Mouse (Mus musculus) R1 (cell line): Measurements from ENCODE around the gene Npas1.
A peak's percentile ranks its signal among the peaks of the same experiment; 100 is the strongest.

ENCODE experiments used
- DNase-seq: peaks from one replicate; pipeline ENCODE4 v3.0.0-alpha.2; 2018; ENCODE audit warnings: low read depth, low spot score

Npas1 gene

GRCm38 (mm10) chr7:16418713-16419112, 58.8 kb downstream of the Npas1 start:
- DNase-seq, result no peak

DNA sequence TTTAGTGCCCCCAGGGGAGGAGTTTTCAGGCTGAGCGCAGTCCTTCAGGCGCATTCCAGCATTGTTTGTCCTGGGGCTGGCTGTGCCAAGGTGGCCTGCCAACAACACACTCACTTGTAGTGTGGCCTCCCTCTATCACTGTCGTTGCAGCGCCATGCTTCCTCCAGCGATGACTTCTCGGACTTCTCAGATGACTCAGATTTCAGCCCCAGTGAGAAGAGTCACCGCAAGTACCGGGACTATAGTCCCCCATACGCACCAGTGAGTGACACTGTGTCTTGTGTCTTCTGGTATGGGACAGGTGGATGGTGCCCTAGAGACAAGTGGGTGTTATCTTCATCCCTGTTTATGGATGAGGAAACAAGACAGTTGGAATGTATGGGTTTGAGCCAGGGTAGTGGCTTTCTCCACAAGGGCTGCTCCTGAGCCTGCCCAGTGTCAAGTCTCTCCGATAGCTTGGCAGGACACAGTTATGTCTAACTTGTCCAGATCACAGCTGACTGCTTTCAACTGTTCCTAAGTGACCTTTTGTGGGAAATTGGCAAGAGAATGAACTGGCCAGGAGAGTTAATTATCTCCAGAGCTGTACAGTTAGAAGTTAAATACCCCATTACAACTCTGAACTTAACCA, 60.3 kb downstream of the Npas1 start:
- no peak for DNase-seq

GRCm38 (mm10) chr7:16415426-16415825, 62.1 kb downstream of the Npas1 start:
- peak; percentile 84 for DNase-seq

- DNase-seq, result no peak
Observed at GRCm38 (mm10) chr7:16412930-16413329, 64.6 kb downstream of the Npas1 start.

DNA sequence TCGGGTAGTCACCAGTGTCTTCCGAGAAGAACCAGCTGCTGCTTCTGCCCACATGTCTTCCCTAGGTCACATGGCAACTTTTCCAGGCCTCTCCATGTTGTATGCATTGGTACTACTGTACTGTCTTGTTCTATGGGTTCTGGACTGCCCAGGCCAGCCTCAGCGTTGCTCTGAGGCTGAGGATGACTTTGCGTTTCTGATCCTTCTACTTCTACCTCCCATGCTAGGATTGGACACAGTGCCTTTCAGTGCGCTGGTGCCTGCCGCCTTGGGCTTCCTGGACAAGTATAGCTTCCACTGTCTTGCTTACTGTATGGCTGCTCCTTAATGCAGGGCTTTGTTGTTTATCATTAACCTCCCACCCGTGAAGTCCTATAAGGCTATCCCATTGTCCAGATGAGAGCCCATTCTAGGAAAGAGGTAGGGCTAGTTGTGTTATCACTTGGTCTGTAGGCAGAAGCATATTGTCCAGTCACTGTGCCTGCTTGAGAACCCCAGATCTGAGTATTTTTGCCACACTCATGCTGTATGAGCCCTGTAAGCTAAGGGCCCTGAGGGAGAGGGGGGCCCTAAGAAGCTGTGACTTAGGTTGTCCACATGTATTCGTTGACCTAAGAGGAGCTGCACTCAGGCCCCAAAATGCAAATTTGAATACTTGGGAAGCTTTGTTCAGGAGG, 65.2 kb downstream of the Npas1 start:
- DNase-seq, result no peak

- no peak for DNase-seq
Observed at GRCm38 (mm10) chr7:16411100-16411499, 66.4 kb downstream of the Npas1 start.

DNA sequence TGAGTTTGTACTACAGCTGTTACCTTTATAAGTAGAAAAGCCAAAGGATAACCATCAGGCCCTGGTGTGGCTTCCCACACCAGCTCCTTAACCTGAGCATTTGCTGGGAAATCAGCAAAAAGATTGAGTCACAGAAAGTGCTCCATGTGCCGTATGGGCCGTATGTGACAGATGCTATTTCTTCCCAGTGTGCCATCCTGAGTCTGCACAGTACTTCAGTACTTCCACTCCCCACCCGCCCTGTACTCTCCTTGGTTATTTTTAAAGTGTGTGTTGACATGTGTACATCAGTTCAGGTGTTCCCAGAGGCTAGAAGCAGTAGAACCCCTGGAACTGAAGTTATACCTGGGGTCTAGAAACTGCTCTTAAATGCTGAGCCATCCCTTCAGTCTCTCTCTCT, 70.5 kb downstream of the Npas1 start:
- DNase-seq, result no peak
